Mouse (Mus musculus) MEL (cell line): Measurements from ENCODE around the gene Tst. TPM values are rescaled to one million over a fixed set of nuclear protein-coding genes. Genes with fewer than 3 reads are reported as not detected.
A peak's percentile ranks its signal among the peaks of the same experiment; 100 is the strongest.

Source experiments
- DNase-seq: peaks from one replicate; pipeline ENCODE4 v3.0.0; 2011; ENCODE audit warnings: low read depth, low spot score
- H3K27ac ChIP-seq: 2 replicates; pipeline ENCODE4 v1.5.1; 2012; ENCODE audit warnings: low read depth, mild to moderate bottlenecking, control low read depth, low read length, moderate library complexity; ENCODE audit not compliant: control insufficient read depth
- H3K27me3 ChIP-seq, 2 experiments: fragments of 150-350 bp in 1 of 2; sonication (generic) in 1 of 2; 2 replicates each; pipeline ENCODE4 v1.6.1; 2012; ENCODE audit warnings: low read length in 2 of 2, mild to moderate bottlenecking in 2 of 2, improper control_type of control experiment in 1 of 2, moderate library complexity in 1 of 2; ENCODE audit not compliant: insufficient read depth in 2 of 2, control insufficient read depth in 1 of 2
- H3K36me3 ChIP-seq, 2 experiments: 2 replicates each; pipeline ENCODE4 v1.6.1; 2012 to 2014; ENCODE audit warnings: low read length in 2 of 2, improper control_type of control experiment in 1 of 2, inconsistent platforms in 1 of 2, mild to moderate bottlenecking in 1 of 2; ENCODE audit not compliant: insufficient read depth in 2 of 2, control insufficient read depth in 1 of 2
- H3K4me1 ChIP-seq, 2 experiments: fragments of 150-350 bp in 1 of 2; sonication (generic) in 1 of 2; 2 replicates each; pipeline ENCODE4 v1.6.1; 2012; ENCODE audit warnings: low read length in 2 of 2, improper control_type of control experiment in 1 of 2, mild to moderate bottlenecking in 1 of 2; ENCODE audit not compliant: insufficient read depth in 2 of 2, control insufficient read depth in 1 of 2
- H3K4me3 ChIP-seq, 2 experiments: fragments of 150-350 bp in 1 of 2; sonication (generic) in 1 of 2; 2 replicates each; pipeline ENCODE4 v1.5.1; 2012; ENCODE audit warnings: low read depth in 2 of 2, low read length in 2 of 2, mild to moderate bottlenecking in 2 of 2, moderate library complexity in 2 of 2, control low read depth in 1 of 2, improper control_type of control experiment in 1 of 2; ENCODE audit not compliant: control insufficient read depth in 1 of 2, insufficient read depth in 1 of 2
- H3K79me2 ChIP-seq: 2 replicates; pipeline ENCODE4 v1.6.1; 2012; ENCODE audit warnings: mild to moderate bottlenecking, low read length, moderate library complexity; ENCODE audit not compliant: control insufficient read depth, poor library complexity, insufficient read depth
- H3K9ac ChIP-seq: 2 replicates; pipeline ENCODE4 v1.6.1; 2012; ENCODE audit warnings: low read depth, mild to moderate bottlenecking, control low read depth, low read length, moderate library complexity; ENCODE audit not compliant: control insufficient read depth, poor library complexity, severe bottlenecking
- H3K9me3 ChIP-seq: fragments of 150-350 bp; sonication (generic); replicated peaks from 2 replicates; pipeline ENCODE4 v1.6.1; 2012; ENCODE audit warnings: mild to moderate bottlenecking, low read length, improper control_type of control experiment, moderate library complexity; ENCODE audit not compliant: insufficient read depth
- BHLHE40 ChIP-seq: IDR thresholded peaks from 2 replicates; pipeline ENCODE4 v1.6.1; 2012; ENCODE audit warnings: low read depth, mild to moderate bottlenecking, inconsistent platforms, low read length, improper control_type of control experiment, borderline replicate concordance
- E2F4 ChIP-seq: IDR thresholded peaks from 2 replicates; pipeline ENCODE4 v1.6.1; 2011; ENCODE audit warnings: low read depth, low read length, improper control_type of control experiment, borderline replicate concordance
- ELF1 ChIP-seq: IDR thresholded peaks from 2 replicates; pipeline ENCODE4 v1.6.1; 2014; ENCODE audit warnings: low read depth, mild to moderate bottlenecking, inconsistent platforms, low read length, improper control_type of control experiment, moderate library complexity
- EP300 ChIP-seq, 2 experiments: IDR thresholded peaks; 2 replicates each; pipeline ENCODE4 v1.6.1; 2011; ENCODE audit warnings: improper control_type of control experiment in 2 of 2, low read length in 2 of 2, low read depth in 1 of 2, mild to moderate bottlenecking in 1 of 2
- ETS1 ChIP-seq: IDR thresholded peaks from 2 replicates; pipeline ENCODE4 v1.6.1; 2012; ENCODE audit warnings: low read depth, mild to moderate bottlenecking, inconsistent platforms, low read length, improper control_type of control experiment, moderate library complexity
- GABPA ChIP-seq: IDR thresholded peaks from 2 replicates; pipeline ENCODE4 v1.6.1; 2012; ENCODE audit warnings: low read depth, mild to moderate bottlenecking, inconsistent platforms, low read length, improper control_type of control experiment, moderate library complexity
- GATA1 ChIP-seq: IDR thresholded peaks from 2 replicates; pipeline ENCODE4 v1.6.1; 2011; ENCODE audit warnings: low read depth, low read length, improper control_type of control experiment
- HCFC1 ChIP-seq: IDR thresholded peaks from 2 replicates; pipeline ENCODE4 v1.6.1; 2012; ENCODE audit warnings: low read depth, mild to moderate bottlenecking, inconsistent platforms, low read length, improper control_type of control experiment, moderate library complexity
- MAZ ChIP-seq: IDR thresholded peaks from 2 replicates; pipeline ENCODE4 v1.6.1; 2012; ENCODE audit warnings: low read depth, mild to moderate bottlenecking, inconsistent platforms, low read length, improper control_type of control experiment
- MEF2A ChIP-seq: IDR thresholded peaks from 2 replicates; pipeline ENCODE4 v1.6.1; 2014; ENCODE audit warnings: low read depth, mild to moderate bottlenecking, inconsistent platforms, low read length, improper control_type of control experiment; ENCODE audit not compliant: poor library complexity, insufficient replicate concordance, severe bottlenecking; ENCODE audit errors: extremely low read depth
- MXI1 ChIP-seq: IDR thresholded peaks from 2 replicates; pipeline ENCODE4 v1.6.1; 2011; ENCODE audit warnings: mild to moderate bottlenecking, low read depth, low read length, improper control_type of control experiment
- MYC ChIP-seq: IDR thresholded peaks from 2 replicates; pipeline ENCODE4 v1.6.1; 2011; ENCODE audit warnings: low read depth, mild to moderate bottlenecking, low read length, improper control_type of control experiment, moderate library complexity
- NRF1 ChIP-seq: IDR thresholded peaks from 2 replicates; pipeline ENCODE4 v1.6.1; 2014; ENCODE audit warnings: low read depth, mild to moderate bottlenecking, inconsistent platforms, low read length, improper control_type of control experiment, moderate library complexity; ENCODE audit not compliant: poor library complexity, insufficient read depth, severe bottlenecking
- POLR2A ChIP-seq, 2 experiments: IDR thresholded peaks; 2 replicates each; pipeline ENCODE4 v1.6.1; 2011 to 2012; ENCODE audit warnings: low read length in 2 of 2, mild to moderate bottlenecking in 2 of 2, control low read depth in 1 of 2, improper control_type of control experiment in 1 of 2, low read depth in 1 of 2, moderate library complexity in 1 of 2; ENCODE audit not compliant: control insufficient read depth in 1 of 2, insufficient read depth in 1 of 2, poor library complexity in 1 of 2
- POLR2AphosphoS5 ChIP-seq: IDR thresholded peaks from 2 replicates; pipeline ENCODE4 v1.6.1; 2012; ENCODE audit warnings: low read depth, borderline replicate concordance, mild to moderate bottlenecking, inconsistent platforms, low read length, moderate library complexity, mixed read lengths
- RAD21 ChIP-seq: IDR thresholded peaks from 2 replicates; pipeline ENCODE4 v1.6.1; 2011; ENCODE audit warnings: mild to moderate bottlenecking, low read depth, low read length, improper control_type of control experiment
- SIN3A ChIP-seq: IDR thresholded peaks from 2 replicates; pipeline ENCODE4 v1.6.1; 2012; ENCODE audit warnings: low read length, improper control_type of control experiment, inconsistent platforms
- SMC3 ChIP-seq: IDR thresholded peaks from 2 replicates; pipeline ENCODE4 v1.6.1; 2011; ENCODE audit warnings: low read depth, low read length, improper control_type of control experiment
- TAL1 ChIP-seq: IDR thresholded peaks from 2 replicates; pipeline ENCODE4 v1.6.1; 2012; ENCODE audit warnings: mild to moderate bottlenecking, inconsistent platforms, low read length, moderate library complexity, mixed read lengths
- TCF12 ChIP-seq: IDR thresholded peaks from 2 replicates; pipeline ENCODE4 v1.6.1; 2014; ENCODE audit warnings: low read depth, mild to moderate bottlenecking, inconsistent platforms, low read length, improper control_type of control experiment, moderate library complexity
- UBTF ChIP-seq: IDR thresholded peaks from 2 replicates; pipeline ENCODE4 v1.6.1; 2012; ENCODE audit warnings: low read depth, mild to moderate bottlenecking, inconsistent platforms, low read length, improper control_type of control experiment, moderate library complexity, borderline replicate concordance; ENCODE audit not compliant: insufficient read depth
- USF1 ChIP-seq: IDR thresholded peaks from 2 replicates; pipeline ENCODE4 v1.6.1; 2014; ENCODE audit warnings: low read depth, mild to moderate bottlenecking, inconsistent platforms, low read length, improper control_type of control experiment, moderate library complexity
- ZKSCAN1 ChIP-seq: IDR thresholded peaks from 2 replicates; pipeline ENCODE4 v1.6.1; 2012; ENCODE audit warnings: low read depth, mild to moderate bottlenecking, inconsistent platforms, low read length, improper control_type of control experiment, moderate library complexity
- polyA plus RNA-seq, 2 experiments: library from polyadenylated mRNA; stranded (reverse) in 1 of 2; unstranded in 1 of 2; fragments of >175 nt in 1 of 2; fragments of >200 nt in 1 of 2; gene quantifications; 2 replicates each; pipeline versions ENCODE4 v1.2.1 to v1.2.4; 2012; ENCODE audit warnings: low replicate concordance in 2 of 2, low read depth in 1 of 2; ENCODE audit not compliant: insufficient read length in 2 of 2, insufficient read depth in 1 of 2, missing spikeins in 1 of 2
- total RNA-seq: library from RNA; depleted of rRNA; stranded (reverse); fragments of 300-350 nt; gene quantifications from 2 replicates; pipeline ENCODE4 v1.2.3, GENCODE M21; 2012

Tst gene
- total and polyA plus RNA-seq, 3 experiments = 29.5 to 34.8 TPM; not detected in 1

DNA sequence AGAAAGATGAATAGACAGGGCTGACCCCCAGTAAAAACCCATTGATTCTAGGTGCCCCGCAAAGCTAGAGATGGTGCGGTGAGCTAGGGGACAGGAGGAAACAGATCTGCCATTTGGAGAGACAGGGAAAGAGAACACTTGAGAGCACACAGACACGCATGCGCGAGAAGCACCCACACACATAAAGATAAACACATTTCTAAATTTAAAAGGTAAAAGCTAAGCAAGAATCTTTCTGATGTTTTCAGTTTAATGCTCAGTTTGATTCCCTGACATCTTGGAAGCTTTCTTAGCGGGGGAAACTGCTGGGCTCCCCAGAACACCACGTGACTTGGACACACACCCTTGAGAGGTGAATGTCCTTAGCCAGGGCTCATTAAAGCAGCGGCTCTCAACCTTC lies 38.8 kb downstream of the Tst start:
- Histone ChIP-seq H3K36me3 (peaks cover 0 to 4% of the 10 kb centered on the region in 2 experiments; a peak in 1 of 4 replicates), H3K9ac (no peak overlapping the region), H3K4me1 (peaks cover 2 to 6% of the 10 kb centered on the region in 2 experiments; a peak in 2 of 4 replicates), H3K9me3 (no peaks in the 10 kb centered on the region), H3K27ac (no peak overlapping the region), H3K79me2 (no peaks in the 10 kb centered on the region), H3K4me3 (no peak overlapping the region), H3K27me3 (no peaks in the 10 kb centered on the region; a peak in 1 of 4 replicates)
- TF ChIP-seq SMC3 (no peak), MXI1 (no peak), GABPA (no peak), MEF2A (no peak), POLR2A (IDR thresholded peaks at IDR 0.05; ENCODE audit: control insufficient read depth in 1 of 2, insufficient read depth in 1 of 2, low read depth in 1 of 2, low read length in 2 of 2, poor library complexity in 1 of 2) (no peak), POLR2AphosphoS5 (no peak), HCFC1 (no peak), ETS1 (no peak), ZKSCAN1 (no peak), UBTF (no peak), ELF1 (no peak), TAL1 (no peak), NRF1 (no peak), RAD21 (no peak), MYC (no peak), USF1 (no peak), E2F4 (no peak), MAZ (no peak), SIN3A (no peak)
- DNase-seq = no peak

DNA sequence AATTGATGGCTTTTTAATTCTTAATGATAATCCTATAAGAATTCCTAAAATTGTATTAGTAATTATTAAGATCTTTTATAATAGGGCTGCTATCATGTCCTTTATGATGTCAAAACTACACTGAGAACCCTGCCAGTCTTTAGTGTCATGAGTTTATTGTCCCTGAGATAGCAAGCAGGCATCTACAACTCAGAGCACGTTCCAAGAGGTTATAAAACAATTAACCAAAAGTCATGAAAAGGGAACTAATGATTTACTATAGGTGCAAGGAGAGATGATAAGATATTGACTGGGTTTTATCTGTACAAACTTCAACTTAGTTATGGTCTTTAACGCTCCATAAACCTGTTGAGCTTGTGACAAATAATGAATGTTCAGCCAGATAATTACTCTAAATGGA lies 39.8 kb downstream of the Tst start:
- no peak for DNase-seq
- H3K27me3 ChIP-seq = no peaks in the 10 kb centered on the region; a peak in 1 of 4 replicates
- no peak for TF ChIP-seq E2F4
- TF ChIP-seq BHLHE40 = peak; percentile 24; the same call in 1 of the 2 replicates
- TF ChIP-seq UBTF = no peak
- TF ChIP-seq TAL1 = no peak
- 0 out of 2 replicates have a peak, but pooled peaks have one; percentile 34 for TF ChIP-seq GATA1
- TF ChIP-seq MYC = 0 out of 2 replicates have a peak, but pooled peaks have one; percentile 21
- 0 out of 2 replicates have a peak, but pooled peaks have one; percentile 42 for TF ChIP-seq TCF12
- TF ChIP-seq EP300 (IDR thresholded peaks at IDR 0.05; ENCODE audit: low read depth in 1 of 2, low read length in 2 of 2) = peak; percentile 32 to 42; a peak in 2 of 4 replicates
- TF ChIP-seq USF1 = no peak
- TF ChIP-seq POLR2AphosphoS5 = no peak
- TF ChIP-seq, all 39 proteins: peak for 5
- Histone ChIP-seq H3K9me3 (no peaks in the 10 kb centered on the region), H3K36me3 (peaks cover 0 to 4% of the 10 kb centered on the region in 2 experiments; a peak in 1 of 4 replicates), H3K79me2 (no peaks in the 10 kb centered on the region), H3K4me1 (peaks cover 2 to 6% of the 10 kb centered on the region in 2 experiments; a peak in 2 of 4 replicates), H3K9ac (no peak overlapping the region), H3K4me3 (no peak overlapping the region), H3K27ac (no peak overlapping the region)
